ENCODE assay signal across 27 mouse cellular contexts in the genomic region with DNA sequence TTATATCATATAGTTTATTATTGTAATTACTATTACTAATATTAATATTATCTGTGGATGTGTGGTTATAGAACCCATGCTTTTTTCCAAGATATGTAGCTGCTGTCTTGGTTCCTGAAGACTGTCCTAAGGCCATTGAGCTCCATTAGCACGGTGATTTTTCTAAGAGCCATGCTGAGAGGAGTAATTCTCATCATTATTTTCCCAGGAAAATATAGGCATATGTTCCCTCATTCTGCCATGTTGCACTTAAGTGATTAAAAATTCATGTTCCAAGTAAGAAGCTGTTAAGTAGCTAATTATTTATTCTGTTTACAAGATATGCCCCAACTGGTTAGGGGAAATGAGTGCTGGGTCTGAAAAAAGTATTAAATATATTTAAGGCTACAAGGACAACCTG.
"Had no signal": no experiment of that assay in that cellular context is flagged by ENCODE, and none has a peak within 500 bp of the region (broad histone marks: within the 10 kb centered on the region; RNA-seq: fewer than 3 reads in every experiment).

No protein-coding gene starts in this region.

- H3K4me3 ChIP-seq: gastrocnemius, adult 2 months; heart, embryonic 10.5 days; heart, embryonic 12.5 days; hindbrain, embryonic 10.5 days; hindbrain, embryonic 13.5 days; hindbrain, embryonic 15.5 days; intestine, embryonic 15.5 days; kidney, embryonic 15.5 days; limb, embryonic 13.5 days; limb, embryonic 15.5 days; liver, embryonic 12.5 days had no signal

- DNase-seq: gastrocnemius, adult 2 months; gastrocnemius, postnatal 10 days; gastrocnemius, postnatal 25 days; heart, adult 18-20 months; heart, postnatal 10 days; heart, postnatal 4 days; kidney, adult 18-20 months; kidney, adult 8-10 months; kidney, postnatal 14 days; kidney, postnatal 36 days; layer of hippocampus, adult 9-11 months; layer of hippocampus, postnatal 36 days; left cerebral cortex, postnatal 4 days had no signal

- H3K4me1 ChIP-seq: heart, embryonic 10.5 days; heart, embryonic 12.5 days; hindbrain, embryonic 10.5 days; hindbrain, embryonic 13.5 days; hindbrain, embryonic 15.5 days; intestine, embryonic 15.5 days; kidney, embryonic 15.5 days; limb, embryonic 13.5 days; limb, embryonic 15.5 days; liver, embryonic 12.5 days had no signal

- H3K9ac ChIP-seq: heart, embryonic 12.5 days; hindbrain, embryonic 13.5 days; hindbrain, embryonic 15.5 days; intestine, embryonic 15.5 days; kidney, embryonic 15.5 days; limb, embryonic 13.5 days; limb, embryonic 15.5 days; liver, embryonic 12.5 days; liver, embryonic 14.5 days had no signal

- H3K36me3 ChIP-seq: heart, embryonic 10.5 days; heart, embryonic 12.5 days; hindbrain, embryonic 10.5 days; hindbrain, embryonic 13.5 days; hindbrain, embryonic 15.5 days; intestine, embryonic 15.5 days; kidney, embryonic 15.5 days; limb, embryonic 13.5 days; limb, embryonic 15.5 days; liver, embryonic 12.5 days had no signal

- H3K4me2 ChIP-seq: heart, embryonic 12.5 days; hindbrain, embryonic 13.5 days; hindbrain, embryonic 15.5 days; intestine, embryonic 15.5 days; kidney, embryonic 15.5 days; limb, embryonic 13.5 days; limb, embryonic 15.5 days; liver, embryonic 12.5 days had no signal

- ATAC-seq: inflammation-experienced regulatory T-cells, adult 6 months; intestine, embryonic 15.5 days; intestine, postnatal 0 days; liver, embryonic 12.5 days had no signal

- H3K9me3 ChIP-seq: heart, embryonic 10.5 days; heart, embryonic 12.5 days; hindbrain, embryonic 10.5 days; hindbrain, embryonic 13.5 days; hindbrain, embryonic 15.5 days; intestine, embryonic 15.5 days; kidney, embryonic 15.5 days; limb, embryonic 13.5 days; limb, embryonic 15.5 days; liver, embryonic 12.5 days had no signal

- H3K27me3 ChIP-seq: heart, embryonic 12.5 days; hindbrain, embryonic 13.5 days; hindbrain, embryonic 15.5 days; intestine, embryonic 15.5 days; kidney, embryonic 15.5 days; limb, embryonic 13.5 days; limb, embryonic 15.5 days; liver, embryonic 12.5 days had no signal

- H3K27ac ChIP-seq: gastrocnemius, adult 2 months; heart, embryonic 10.5 days; hindbrain, embryonic 10.5 days; hindbrain, embryonic 13.5 days; hindbrain, embryonic 15.5 days; intestine, embryonic 15.5 days; kidney, embryonic 15.5 days; kidney, postnatal 0 days; limb, embryonic 13.5 days; limb, embryonic 15.5 days; liver, embryonic 12.5 days; liver, embryonic 14.5 days had no signal
